Mouse (Mus musculus): ENCODE results near the gene Usp28. TPM values are rescaled to one million over a fixed set of nuclear protein-coding genes. Genes with fewer than 3 reads are reported as not detected.

Gene Usp28
- polyA plus RNA-seq (2015; fragmentation: Nextera tagmentation; extraction: Ambion mirVana), result 119 and 121 TPM in 2 replicates

- peak within 1 kb of the TSS; percentile 66 for H3K4me3 ChIP-seq (ENCODE audit: low read length)
- under 1% methylated on average over 88 of the region's 94 CpGs for WGBS
- H3K4me1 ChIP-seq (ENCODE audit: control insufficient read depth, insufficient read depth, low read length), result peaks cover 12% of the 10 kb centered on the region
- peak within 1 kb of the TSS; percentile 84 for H3K9ac ChIP-seq (ENCODE audit: low read length)
- peak; percentile 91 for ATAC-seq (replicated peaks; ENCODE audit: extremely low read depth, insufficient read depth, low FRiP score)
- peak within 1 kb of the TSS; percentile 99 for H3K27ac ChIP-seq (ENCODE audit: low read length)
- no peaks in the 10 kb centered on the region for H3K27me3 ChIP-seq (ENCODE audit: control insufficient read depth, insufficient read depth, low read length)
- H3K9me3 ChIP-seq (replicated peaks; ENCODE audit: control insufficient read depth, low read length), result no peaks in the 10 kb centered on the region
- H3K4me2 ChIP-seq (ENCODE audit: low read depth, low read length), result peak within 1 kb of the TSS; percentile 74
- H3K36me3 ChIP-seq (ENCODE audit: control insufficient read depth, insufficient read depth), result no peaks in the 10 kb centered on the region
These were observed at the start of gene Usp28 for GRCm38 (mm10) chr9:48984845-48985707. Gene Usp28, plus strand, starts transcription at chr9:48985375.

GRCm38 (mm10) chr9:48942349-48942748, 42.8 kb upstream of the Usp28 start:
- Histone ChIP-seq H3K27me3 (ENCODE audit: control insufficient read depth, insufficient read depth, low read length) (no peaks in the 10 kb centered on the region), H3K4me1 (ENCODE audit: control insufficient read depth, insufficient read depth, low read length) (peaks cover 12% of the 10 kb centered on the region), H3K4me3 (ENCODE audit: low read length) (no peak overlapping the region), H3K36me3 (ENCODE audit: control insufficient read depth, insufficient read depth) (no peaks in the 10 kb centered on the region), H3K4me2 (ENCODE audit: low read depth, low read length) (peak overlapping the region; percentile 22), H3K9me3 (replicated peaks; ENCODE audit: control insufficient read depth, low read length) (no peaks in the 10 kb centered on the region), H3K27ac (ENCODE audit: low read length) (peak overlapping the region; percentile 77), H3K9ac (ENCODE audit: low read length) (no peak overlapping the region)
- peak; percentile 87 for ATAC-seq (replicated peaks; ENCODE audit: extremely low read depth, insufficient read depth, low FRiP score)
- 13% methylated on average over 1 of the region's 1 CpGs for WGBS

GRCm38 (mm10) chr9:48947565-48947964, 37.6 kb upstream of the Usp28 start:
- Histone ChIP-seq H3K27ac (ENCODE audit: low read length) (no peak overlapping the region), H3K4me1 (ENCODE audit: control insufficient read depth, insufficient read depth, low read length) (peaks cover 5% of the 10 kb centered on the region), H3K36me3 (ENCODE audit: control insufficient read depth, insufficient read depth) (no peaks in the 10 kb centered on the region), H3K4me2 (ENCODE audit: low read depth, low read length) (no peak overlapping the region), H3K27me3 (ENCODE audit: control insufficient read depth, insufficient read depth, low read length) (no peaks in the 10 kb centered on the region), H3K9me3 (replicated peaks; ENCODE audit: control insufficient read depth, low read length) (no peaks in the 10 kb centered on the region), H3K4me3 (ENCODE audit: low read length) (no peak overlapping the region), H3K9ac (ENCODE audit: low read length) (no peak overlapping the region)
- no peak for ATAC-seq (replicated peaks; ENCODE audit: extremely low read depth, insufficient read depth, low FRiP score)
- 82% methylated on average over 4 of the region's 4 CpGs for WGBS

DNA sequence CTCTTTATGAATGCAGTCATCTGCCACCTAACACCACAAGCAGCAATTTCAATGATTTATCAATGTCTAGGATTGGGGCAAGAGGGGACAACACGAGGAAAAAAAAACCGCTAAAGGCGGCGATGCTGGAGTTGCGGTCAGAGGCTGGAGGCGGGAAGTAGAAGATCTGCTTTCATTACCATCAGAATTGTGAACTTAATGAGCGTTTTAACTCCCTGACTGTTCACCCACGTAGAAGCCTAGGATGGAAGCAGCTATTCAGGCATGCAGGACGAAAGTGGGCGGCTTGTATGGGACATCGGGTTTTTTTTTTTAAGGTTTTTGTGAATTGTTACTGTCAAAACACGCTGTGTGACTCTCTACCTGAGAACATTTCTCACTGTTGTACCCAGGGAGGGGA, 23.9 kb upstream of the Usp28 start:
- Histone ChIP-seq H3K36me3 (ENCODE audit: control insufficient read depth, insufficient read depth) (no peaks in the 10 kb centered on the region), H3K9me3 (replicated peaks; ENCODE audit: control insufficient read depth, low read length) (no peaks in the 10 kb centered on the region), H3K27ac (ENCODE audit: low read length) (no peak overlapping the region), H3K4me3 (ENCODE audit: low read length) (no peak overlapping the region), H3K4me2 (ENCODE audit: low read depth, low read length) (no peak overlapping the region), H3K4me1 (ENCODE audit: control insufficient read depth, insufficient read depth, low read length) (peaks cover 5% of the 10 kb centered on the region), H3K27me3 (ENCODE audit: control insufficient read depth, insufficient read depth, low read length) (peaks cover 15% of the 10 kb centered on the region), H3K9ac (ENCODE audit: low read length) (no peak overlapping the region)
- ATAC-seq (replicated peaks; ENCODE audit: extremely low read depth, insufficient read depth, low FRiP score), result no peak
- 45% methylated on average over 12 of the region's 12 CpGs for WGBS

GRCm38 (mm10) chr9:48962131-48962530, 23.0 kb upstream of the Usp28 start:
- 29% methylated on average over 7 of the region's 7 CpGs for WGBS
- Histone ChIP-seq H3K27ac (ENCODE audit: low read length) (no peak overlapping the region), H3K36me3 (ENCODE audit: control insufficient read depth, insufficient read depth) (no peaks in the 10 kb centered on the region), H3K9me3 (replicated peaks; ENCODE audit: control insufficient read depth, low read length) (no peaks in the 10 kb centered on the region), H3K4me2 (ENCODE audit: low read depth, low read length) (no peak overlapping the region), H3K27me3 (ENCODE audit: control insufficient read depth, insufficient read depth, low read length) (peaks cover 15% of the 10 kb centered on the region), H3K4me1 (ENCODE audit: control insufficient read depth, insufficient read depth, low read length) (peaks cover 5% of the 10 kb centered on the region), H3K9ac (ENCODE audit: low read length) (no peak overlapping the region), H3K4me3 (ENCODE audit: low read length) (no peak overlapping the region)
- ATAC-seq (replicated peaks; ENCODE audit: extremely low read depth, insufficient read depth, low FRiP score), result no peak

GRCm38 (mm10) chr9:48964587-48965040, 20.6 kb upstream of the Usp28 start, which contains the start of gene Htr3b:
Gene Htr3b, minus strand, starts transcription at chr9:48964990.
- Histone ChIP-seq H3K27me3 (ENCODE audit: control insufficient read depth, insufficient read depth, low read length) (peaks cover 15% of the 10 kb centered on the region), H3K27ac (ENCODE audit: low read length) (no peak within 1 kb of the TSS), H3K4me1 (ENCODE audit: control insufficient read depth, insufficient read depth, low read length) (peaks cover 5% of the 10 kb centered on the region), H3K9ac (ENCODE audit: low read length) (no peak within 1 kb of the TSS), H3K36me3 (ENCODE audit: control insufficient read depth, insufficient read depth) (no peaks in the 10 kb centered on the region), H3K4me3 (ENCODE audit: low read length) (no peak within 1 kb of the TSS), H3K4me2 (ENCODE audit: low read depth, low read length) (no peak within 1 kb of the TSS), H3K9me3 (replicated peaks; ENCODE audit: control insufficient read depth, low read length) (no peaks in the 10 kb centered on the region; the same call in 1 of the 2 replicates)
- ATAC-seq (replicated peaks; ENCODE audit: extremely low read depth, insufficient read depth, low FRiP score), result no peak
- 63% methylated on average over 7 of the region's 7 CpGs for WGBS

DNA sequence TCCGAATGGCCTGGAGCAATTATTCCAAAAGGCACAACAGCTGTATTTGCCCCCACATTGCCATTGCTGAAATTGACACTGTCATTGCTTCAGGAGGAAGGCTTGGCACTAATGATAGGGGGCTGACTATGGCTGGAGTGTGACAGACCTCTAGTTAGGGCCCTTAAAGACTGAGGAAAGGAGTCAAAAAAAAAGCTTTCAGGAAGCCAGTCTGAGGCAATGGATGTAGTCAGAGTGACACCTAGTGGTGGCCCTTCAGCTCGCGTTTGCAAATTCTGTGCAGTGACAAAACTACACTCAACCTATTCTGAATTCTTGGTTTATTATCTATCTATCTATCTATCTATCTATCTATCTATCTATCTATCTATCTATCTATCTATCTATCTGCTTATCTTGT, 12.7 kb upstream of the Usp28 start:
- 33% methylated on average over 3 of the region's 3 CpGs for WGBS
- Histone ChIP-seq H3K4me1 (ENCODE audit: control insufficient read depth, insufficient read depth, low read length) (no peaks in the 10 kb centered on the region), H3K9ac (ENCODE audit: low read length) (no peak overlapping the region), H3K27ac (ENCODE audit: low read length) (no peak overlapping the region), H3K4me2 (ENCODE audit: low read depth, low read length) (no peak overlapping the region), H3K4me3 (ENCODE audit: low read length) (no peak overlapping the region), H3K27me3 (ENCODE audit: control insufficient read depth, insufficient read depth, low read length) (no peaks in the 10 kb centered on the region), H3K9me3 (replicated peaks; ENCODE audit: control insufficient read depth, low read length) (no peaks in the 10 kb centered on the region; the same call in 1 of the 2 replicates), H3K36me3 (ENCODE audit: control insufficient read depth, insufficient read depth) (no peaks in the 10 kb centered on the region)
- ATAC-seq (replicated peaks; ENCODE audit: extremely low read depth, insufficient read depth, low FRiP score), result no peak

- 74% methylated on average over 6 of the region's 6 CpGs for WGBS
- Histone ChIP-seq H3K9me3 (replicated peaks; ENCODE audit: control insufficient read depth, low read length) (no peaks in the 10 kb centered on the region; the same call in 1 of the 2 replicates), H3K9ac (ENCODE audit: low read length) (no peak overlapping the region), H3K27ac (ENCODE audit: low read length) (no peak overlapping the region), H3K4me3 (ENCODE audit: low read length) (no peak overlapping the region), H3K36me3 (ENCODE audit: control insufficient read depth, insufficient read depth) (no peaks in the 10 kb centered on the region), H3K27me3 (ENCODE audit: control insufficient read depth, insufficient read depth, low read length) (no peaks in the 10 kb centered on the region), H3K4me2 (ENCODE audit: low read depth, low read length) (no peak overlapping the region), H3K4me1 (ENCODE audit: control insufficient read depth, insufficient read depth, low read length) (peaks cover 2% of the 10 kb centered on the region)
- no peak for ATAC-seq (replicated peaks; ENCODE audit: extremely low read depth, insufficient read depth, low FRiP score)
These were observed 8.4 kb upstream of the Usp28 start for GRCm38 (mm10) chr9:48976661-48977355.

DNA sequence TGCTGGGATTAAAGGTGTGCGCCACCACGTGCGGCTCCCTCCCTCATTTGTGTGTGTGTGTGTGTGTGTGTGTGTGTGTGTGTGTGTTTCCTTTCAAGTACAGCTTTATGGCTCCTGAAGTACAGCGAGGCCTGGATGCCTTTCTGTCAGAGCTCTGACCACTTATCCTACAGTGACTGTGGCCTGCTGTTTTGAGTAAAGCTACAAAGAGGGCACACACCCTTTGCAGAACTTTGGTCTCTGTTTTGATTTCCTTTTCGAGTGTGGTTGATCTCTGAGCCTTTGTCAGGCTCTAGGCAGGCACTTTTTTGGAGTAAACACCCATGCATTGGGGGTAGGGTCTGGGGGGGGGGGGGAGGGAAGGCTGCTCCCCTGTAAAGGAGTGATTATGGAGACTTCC, 4.8 kb upstream of the Usp28 start:
- Histone ChIP-seq H3K36me3 (ENCODE audit: control insufficient read depth, insufficient read depth) (no peaks in the 10 kb centered on the region), H3K4me1 (ENCODE audit: control insufficient read depth, insufficient read depth, low read length) (peaks cover 2% of the 10 kb centered on the region), H3K4me2 (ENCODE audit: low read depth, low read length) (no peak overlapping the region), H3K9me3 (replicated peaks; ENCODE audit: control insufficient read depth, low read length) (no peaks in the 10 kb centered on the region), H3K9ac (ENCODE audit: low read length) (no peak overlapping the region), H3K27ac (ENCODE audit: low read length) (peak overlapping the region; percentile 70), H3K4me3 (ENCODE audit: low read length) (no peak overlapping the region), H3K27me3 (ENCODE audit: control insufficient read depth, insufficient read depth, low read length) (no peaks in the 10 kb centered on the region)
- 46% methylated on average over 5 of the region's 5 CpGs for WGBS
- ATAC-seq (replicated peaks; ENCODE audit: extremely low read depth, insufficient read depth, low FRiP score), result no peak

Measured in heart, embryonic 16.5 days (tissue).